Mouse (Mus musculus) hindbrain, embryonic 11.5 days (tissue): ENCODE data around the gene Slc24a1. TPM values are rescaled to one million over a fixed set of nuclear protein-coding genes. Genes with fewer than 3 reads are reported as not detected.

Source experiments
- ATAC-seq: fragments of 200-750 bp; cut with Nextera tagmentation; 2 replicates; pipeline ENCODE4 v1.8.0; 2017; ENCODE audit warnings: mild to moderate bottlenecking, moderate TSS enrichment, moderate library complexity; ENCODE audit not compliant: low FRiP score
- DNase-seq: peaks from one replicate; pipeline ENCODE4 v3.0.0-alpha.2; 2015; ENCODE audit warnings: low spot score
- H3K27ac ChIP-seq: fragments of 300-500 bp; sonication (generic); 2 replicates; pipeline ENCODE4 v1.5.1; 2014; ENCODE audit warnings: mild to moderate bottlenecking, low read depth, low read length
- H3K27me3 ChIP-seq: fragments of 300-500 bp; sonication (generic); 2 replicates; pipeline ENCODE4 v1.6.1; 2014; ENCODE audit warnings: mild to moderate bottlenecking, low read length, moderate library complexity, mixed read lengths; ENCODE audit not compliant: control insufficient read depth, insufficient read depth
- H3K36me3 ChIP-seq: fragments of 300-500 bp; sonication (generic); 2 replicates; pipeline ENCODE4 v1.6.1; 2014; ENCODE audit warnings: mild to moderate bottlenecking, low read length, moderate library complexity, mixed read lengths; ENCODE audit not compliant: control insufficient read depth, insufficient read depth
- H3K4me1 ChIP-seq: fragments of 300-500 bp; sonication (generic); replicated peaks from 2 replicates; pipeline ENCODE4 v1.6.1; 2014; ENCODE audit warnings: low read length, mixed read lengths; ENCODE audit not compliant: control insufficient read depth, insufficient read depth
- H3K4me2 ChIP-seq: fragments of 300-500 bp; sonication (generic); replicated peaks from 2 replicates; pipeline ENCODE4 v1.6.1; 2014; ENCODE audit warnings: mild to moderate bottlenecking, low read depth, low read length
- H3K4me3 ChIP-seq: fragments of 300-500 bp; sonication (generic); 2 replicates; pipeline ENCODE4 v1.5.1; 2014; ENCODE audit warnings: low read depth, low read length
- H3K9ac ChIP-seq: fragments of 300-500 bp; sonication (generic); 2 replicates; pipeline ENCODE4 v1.6.1; 2014; ENCODE audit warnings: low read depth, low read length
- H3K9me3 ChIP-seq: fragments of 300-500 bp; sonication (generic); 2 replicates; pipeline ENCODE4 v1.6.1; 2016; ENCODE audit warnings: low read length; ENCODE audit not compliant: control insufficient read depth
- WGBS: fragments of 180-500 bp; shearing (Covaris S2); extraction: QIAGEN DNeasy Blood & Tissue Kit; methylation state at CpG from one replicate; pipeline ENCODE4 v1.1.7; 2014; 5-methylcytosine and 5-hydroxymethylcytosine counted together
- polyA plus RNA-seq: library from polyadenylated mRNA; unstranded; fragments of >200 nt; fragmentation: Nextera tagmentation; extraction: Ambion mirVana; gene quantifications from 2 replicates; pipeline ENCODE4 v1.2.1, GENCODE M21; 2014

Slc24a1 gene
- polyA plus RNA-seq, 1 experiment from 2014 or later: 0.11 TPM

- 1% methylated on average over 14 of the region's 17 CpGs for whole genome bisulfite sequencing
- peaks cover 4% of the 10 kb centered on the region; the same call in 1 of the 2 replicates for H3K4me1 ChIP-seq
- peak overlapping the region; percentile 72 for H3K27ac ChIP-seq
- peak overlapping the region; percentile 90 for H3K9ac ChIP-seq
- no peaks in the 10 kb centered on the region for H3K27me3 ChIP-seq
- H3K4me2 ChIP-seq: peak overlapping the region; percentile 53
- no peaks in the 10 kb centered on the region for H3K9me3 ChIP-seq
- H3K4me3 ChIP-seq: peak overlapping the region; percentile 77
- ATAC-seq: no peak; the same call in 1 of the 2 replicates
- peaks cover 10% of the 10 kb centered on the region; the same call in 1 of the 2 replicates for H3K36me3 ChIP-seq
- DNase-seq: no peak
Observed at GRCm38 (mm10) chr9:64960978-64961320, 9.5 kb upstream of the Slc24a1 start.

GRCm38 (mm10) chr9:64960117-64960977 lies 8.9 kb upstream of the Slc24a1 start, which contains the start of gene Ints14:
Ints14 (plus strand) TSS chr9:64960905.
- Histone ChIP-seq H3K4me3 (peak within 1 kb of the TSS; percentile 77), H3K9me3 (no peaks in the 10 kb centered on the region), H3K9ac (peak within 1 kb of the TSS; percentile 90), H3K27ac (peak within 1 kb of the TSS; percentile 72), H3K4me1 (peaks cover 4% of the 10 kb centered on the region; the same call in 1 of the 2 replicates), H3K27me3 (no peaks in the 10 kb centered on the region), H3K4me2 (peak within 1 kb of the TSS; percentile 53), H3K36me3 (peaks cover 10% of the 10 kb centered on the region; the same call in 1 of the 2 replicates)
- peak; percentile 97 for ATAC-seq
- peak; percentile 98 for DNase-seq
- 5% methylated on average over 29 of the region's 29 CpGs for WGBS

- Histone ChIP-seq H3K4me3 (no peak overlapping the region), H3K27me3 (no peaks in the 10 kb centered on the region), H3K36me3 (no peaks in the 10 kb centered on the region), H3K27ac (no peak overlapping the region), H3K9me3 (no peaks in the 10 kb centered on the region), H3K9ac (no peak overlapping the region), H3K4me1 (peaks cover 4% of the 10 kb centered on the region; the same call in 1 of the 2 replicates), H3K4me2 (no peak overlapping the region)
- no peak for DNase-seq
- ATAC-seq: no peak
- whole genome bisulfite sequencing: 80% methylated on average over 3 of the region's 3 CpGs
Observed at GRCm38 (mm10) chr9:64957276-64957675, 5.9 kb upstream of the Slc24a1 start.

GRCm38 (mm10) chr9:64956337-64956736 lies 4.9 kb upstream of the Slc24a1 start:
- H3K9ac ChIP-seq: no peak overlapping the region
- DNase-seq (peak; percentile 22), ATAC-seq (no peak)
- 28% methylated on average over 12 of the region's 12 CpGs for WGBS
- no peaks in the 10 kb centered on the region for H3K9me3 ChIP-seq
- no peak overlapping the region for H3K4me2 ChIP-seq
- no peaks in the 10 kb centered on the region for H3K27me3 ChIP-seq
- no peak overlapping the region for H3K27ac ChIP-seq
- H3K4me1 ChIP-seq: no peaks in the 10 kb centered on the region
- no peaks in the 10 kb centered on the region for H3K36me3 ChIP-seq
- no peak overlapping the region for H3K4me3 ChIP-seq

GRCm38 (mm10) chr9:64953190-64953589 lies 1.8 kb upstream of the Slc24a1 start:
- no peaks in the 10 kb centered on the region for H3K4me1 ChIP-seq
- no peak overlapping the region for H3K4me2 ChIP-seq
- H3K9ac ChIP-seq: no peak overlapping the region
- no peaks in the 10 kb centered on the region for H3K9me3 ChIP-seq
- no peak overlapping the region for H3K4me3 ChIP-seq
- 82% methylated on average over 7 of the region's 7 CpGs for WGBS
- no peak for DNase-seq
- ATAC-seq: no peak
- no peaks in the 10 kb centered on the region for H3K27me3 ChIP-seq
- no peak overlapping the region for H3K27ac ChIP-seq
- no peaks in the 10 kb centered on the region for H3K36me3 ChIP-seq

- 21% methylated on average over 5 of the region's 5 CpGs for WGBS
- Histone ChIP-seq H3K9ac (no peak overlapping the region), H3K4me3 (no peak overlapping the region), H3K4me2 (no peak overlapping the region), H3K9me3 (no peaks in the 10 kb centered on the region), H3K27ac (no peak overlapping the region), H3K27me3 (no peaks in the 10 kb centered on the region), H3K36me3 (no peaks in the 10 kb centered on the region), H3K4me1 (no peaks in the 10 kb centered on the region)
- DNase-seq: no peak
- no peak for ATAC-seq
Observed at GRCm38 (mm10) chr9:64952055-64952454, 648 bp upstream of the Slc24a1 start.

GRCm38 (mm10) chr9:64947483-64948095 lies 3.8 kb downstream of the Slc24a1 start:
- no peaks in the 10 kb centered on the region for H3K36me3 ChIP-seq
- DNase-seq (no peak), ATAC-seq (no peak)
- H3K9ac ChIP-seq: no peak overlapping the region
- H3K4me3 ChIP-seq: no peak overlapping the region
- H3K4me1 ChIP-seq: no peaks in the 10 kb centered on the region
- H3K27me3 ChIP-seq: no peaks in the 10 kb centered on the region
- 88% methylated on average over 9 of the region's 9 CpGs for WGBS
- no peak overlapping the region for H3K4me2 ChIP-seq
- H3K27ac ChIP-seq: no peak overlapping the region
- no peaks in the 10 kb centered on the region for H3K9me3 ChIP-seq

- H3K36me3 ChIP-seq: no peaks in the 10 kb centered on the region
- ATAC-seq (no peak), DNase-seq (no peak)
- no peak overlapping the region for H3K4me2 ChIP-seq
- H3K27ac ChIP-seq: no peak overlapping the region
- no peaks in the 10 kb centered on the region for H3K27me3 ChIP-seq
- no peaks in the 10 kb centered on the region for H3K4me1 ChIP-seq
- no peaks in the 10 kb centered on the region for H3K9me3 ChIP-seq
- 26% methylated on average over 11 of the region's 11 CpGs for WGBS
- no peak overlapping the region for H3K9ac ChIP-seq
- no peak overlapping the region for H3K4me3 ChIP-seq
Observed at GRCm38 (mm10) chr9:64943997-64944396, 7.4 kb downstream of the Slc24a1 start.
